Mouse (Mus musculus) kidney, adult 2 months (tissue): Measurements from ENCODE around the gene Ppp1r37. TPM values are rescaled to one million over a fixed set of nuclear protein-coding genes. Genes with fewer than 3 reads are reported as not detected.

Experiments used
- DNase-seq: peaks from one replicate; pipeline ENCODE4 v3.0.0; 2021
- H3K27ac ChIP-seq: fragments of 200-500 bp; 2 replicates; pipeline ENCODE4 v1.5.1; 2012; ENCODE audit warnings: low read depth, low read length, control low read depth, inconsistent platforms; ENCODE audit not compliant: insufficient read depth
- H3K27me3 ChIP-seq: fragments of 200-500 bp; replicated peaks from 2 replicates; pipeline ENCODE4 v1.6.1; 2012; ENCODE audit warnings: mild to moderate bottlenecking, moderate library complexity, low read length, inconsistent platforms; ENCODE audit not compliant: control insufficient read depth, insufficient read depth
- H3K36me3 ChIP-seq: fragments of 200-500 bp; 2 replicates; pipeline ENCODE4 v1.6.1; 2012; ENCODE audit warnings: mild to moderate bottlenecking, moderate library complexity, low read length, inconsistent platforms; ENCODE audit not compliant: control insufficient read depth, insufficient read depth
- H3K4me1 ChIP-seq: fragments of 200-500 bp; 2 replicates; pipeline ENCODE4 v1.6.1; 2011; ENCODE audit warnings: low read length; ENCODE audit not compliant: control insufficient read depth, insufficient read depth
- H3K4me3 ChIP-seq: fragments of 200-500 bp; 2 replicates; pipeline ENCODE4 v1.5.1; 2011; ENCODE audit warnings: mild to moderate bottlenecking, low read depth, low read length, control low read depth; ENCODE audit not compliant: insufficient read depth
- CTCF ChIP-seq: fragments of 200-500 bp; conservative IDR thresholded peaks from 2 replicates; pipeline ENCODE4 v1.5.1; 2011; ENCODE audit warnings: low read depth, mild to moderate bottlenecking, control low read depth, low read length, moderate library complexity, mixed read lengths; ENCODE audit not compliant: insufficient read depth, insufficient read length
- POLR2A ChIP-seq: fragments of 200-500 bp; IDR thresholded peaks from one replicate; pipeline ENCODE4 v1.6.1; 2011; ENCODE audit warnings: low read depth, low read length, control low read depth
- WGBS: fragments of 180-500 bp; shearing (Covaris S2); methylation state at CpG from one replicate; pipeline ENCODE4 v1.1.7; 2018; 5-methylcytosine and 5-hydroxymethylcytosine counted together
- polyA plus RNA-seq: library from polyadenylated mRNA; depleted of rRNA; stranded (reverse); fragments of >200 nt; gene quantifications from 2 replicates; pipeline ENCODE4 v1.2.3, GENCODE M21; 2012; rRNA removed

Gene Ppp1r37
- polyA plus RNA-seq, 1 experiment = 87.0 TPM

DNA sequence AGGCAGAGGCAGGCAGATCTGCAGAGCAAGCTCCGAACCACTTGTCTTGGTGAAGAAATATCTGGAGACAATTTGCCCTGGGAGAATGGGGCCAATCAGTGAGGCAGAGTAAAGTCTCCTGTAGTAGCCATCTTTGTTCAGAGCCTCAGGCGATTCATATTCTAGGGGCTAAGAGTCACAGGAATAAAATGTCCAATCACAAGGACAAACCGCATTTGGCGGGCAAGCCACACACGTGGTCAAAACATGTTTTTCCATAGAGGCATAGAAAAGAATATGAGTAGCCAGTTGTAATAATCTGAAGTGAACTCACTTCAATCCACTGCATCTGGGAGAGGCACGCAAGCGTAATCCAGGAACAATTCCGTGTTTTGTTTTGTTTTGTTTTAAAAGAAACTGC lies 79.6 kb downstream of the Ppp1r37 start:
- Histone ChIP-seq H3K36me3 (no peaks in the 10 kb centered on the region), H3K4me3 (no peak overlapping the region), H3K27me3 (no peaks in the 10 kb centered on the region), H3K27ac (no peak overlapping the region), H3K4me1 (no peaks in the 10 kb centered on the region)
- no peak for DNase-seq
- WGBS = 75% methylated on average over 8 of the region's 8 CpGs
- no peak for TF ChIP-seq POLR2A
- TF ChIP-seq CTCF = no peak

Other genes with a start within 250 kb of the Ppp1r37 start
- 27.6 and 31.9 TPM in 2 replicates for gene Ercc1, start 218.3 kb downstream of the Ppp1r37 start, polyA plus RNA-seq
- gene Cd3eap, start 203.6 kb downstream of the Ppp1r37 start, polyA plus RNA-seq = 5.3 and 5.9 TPM in 2 replicates
- gene Ppp1r13l, start 203.3 kb downstream of the Ppp1r37 start, polyA plus RNA-seq = 5.9 and 6.8 TPM in 2 replicates
- 32.4 and 39.9 TPM in 2 replicates for gene Ercc2, start 181.1 kb downstream of the Ppp1r37 start, polyA plus RNA-seq
- 3.7 and 5.0 TPM in 2 replicates for gene Klc3, start 159.0 kb downstream of the Ppp1r37 start, polyA plus RNA-seq
- gene Ckm, start 158.3 kb downstream of the Ppp1r37 start, polyA plus RNA-seq = 2.0 and 420 TPM in 2 replicates
- 16.1 and 18.2 TPM in 2 replicates for gene Mark4, start 104.3 kb downstream of the Ppp1r37 start, polyA plus RNA-seq
- gene Exoc3l2, start 99.7 kb downstream of the Ppp1r37 start, polyA plus RNA-seq = 41.6 and 46.6 TPM in 2 replicates
- gene Bloc1s3, start 54.7 kb downstream of the Ppp1r37 start, polyA plus RNA-seq = 8.6 and 10.3 TPM in 2 replicates
- 62.3 and 74.6 TPM in 2 replicates for gene Trappc6a, start 54.7 kb downstream of the Ppp1r37 start, polyA plus RNA-seq
- gene Nkpd1, start 45.2 kb downstream of the Ppp1r37 start, polyA plus RNA-seq = 0.11 and 0.16 TPM in 2 replicates
- gene Zfp296, start 14.2 kb upstream of the Ppp1r37 start, polyA plus RNA-seq = 2.7 and 3.3 TPM in 2 replicates
- gene Gemin7, start 14.5 kb upstream of the Ppp1r37 start, polyA plus RNA-seq = 143 and 149 TPM in 2 replicates
- 29.0 and 54.8 TPM in 2 replicates for gene Clasrp, start 41.4 kb upstream of the Ppp1r37 start, polyA plus RNA-seq
- 10.4 and 13.3 TPM in 2 replicates for gene Relb, start 66.4 kb upstream of the Ppp1r37 start, polyA plus RNA-seq
- gene Clptm1, start 102.0 kb upstream of the Ppp1r37 start, polyA plus RNA-seq = 144 and 182 TPM in 2 replicates
- 0.42 and 0.57 TPM in 2 replicates for gene Apoc2, start 114.9 kb upstream of the Ppp1r37 start, polyA plus RNA-seq
- gene Gm44805, start 118.3 kb upstream of the Ppp1r37 start, polyA plus RNA-seq = not detected in 2 replicates
- 0.29 TPM in 1 of 2 replicates, not detected in the other for gene Apoc4, start 118.4 kb upstream of the Ppp1r37 start, polyA plus RNA-seq
- gene Apoc1, start 129.6 kb upstream of the Ppp1r37 start, polyA plus RNA-seq = 12.2 and 16.5 TPM in 2 replicates
- gene Apoe, start 136.1 kb upstream of the Ppp1r37 start, polyA plus RNA-seq = 922 and 939 TPM in 2 replicates
- 83.9 and 86.3 TPM in 2 replicates for gene Tomm40, start 152.4 kb upstream of the Ppp1r37 start, polyA plus RNA-seq
- gene Nectin2, start 187.4 kb upstream of the Ppp1r37 start, polyA plus RNA-seq = 44.5 and 47.7 TPM in 2 replicates
- gene Bcam, start 207.9 kb upstream of the Ppp1r37 start, polyA plus RNA-seq = 237 and 272 TPM in 2 replicates
- 24.4 and 32.6 TPM in 2 replicates for gene Cblc, start 233.7 kb upstream of the Ppp1r37 start, polyA plus RNA-seq